Mouse (Mus musculus): Measurements from ENCODE around the gene Nckap5l.

Nckap5l gene

GRCm38 (mm10) chr15:99469736-99470135 lies 12.2 kb upstream of the Nckap5l start:
- DNase-seq (ENCODE audit: low spot score in 2 of 2), result no peak

- DNase-seq (ENCODE audit: low spot score in 2 of 2), result peak; percentile 59 to 69
These were observed 11.5 kb upstream of the Nckap5l start for GRCm38 (mm10) chr15:99469067-99469466.

GRCm38 (mm10) chr15:99463194-99463593 lies 5.6 kb upstream of the Nckap5l start:
- no peak for DNase-seq (ENCODE audit: low spot score in 2 of 2)

GRCm38 (mm10) chr15:99456963-99457605 lies 464 bp downstream of the Nckap5l start:
- DNase-seq (ENCODE audit: low spot score in 2 of 2), result peak; percentile 30 to 34

- DNase-seq (ENCODE audit: low spot score in 2 of 2), result no peak
These were observed 1.1 kb downstream of the Nckap5l start for GRCm38 (mm10) chr15:99456338-99456962.

GRCm38 (mm10) chr15:99455415-99455814 lies 2.1 kb downstream of the Nckap5l start:
- no peak for DNase-seq (ENCODE audit: low spot score in 2 of 2)

GRCm38 (mm10) chr15:99454585-99455279 lies 2.8 kb downstream of the Nckap5l start:
- no peak for DNase-seq (ENCODE audit: low spot score in 2 of 2)

GRCm38 (mm10) chr15:99453153-99453900 lies 4.2 kb downstream of the Nckap5l start:
- DNase-seq (ENCODE audit: low spot score in 2 of 2), result no peak

GRCm38 (mm10) chr15:99449751-99450280 lies 7.7 kb downstream of the Nckap5l start:
- DNase-seq (ENCODE audit: low spot score in 2 of 2), result no peak

GRCm38 (mm10) chr15:99449131-99449750 lies 8.3 kb downstream of the Nckap5l start:
- DNase-seq (ENCODE audit: low spot score in 2 of 2), result peak; percentile 51 to 61

GRCm38 (mm10) chr15:99446136-99446535 lies 11.4 kb downstream of the Nckap5l start:
- DNase-seq (ENCODE audit: low spot score in 2 of 2), result peak in 1 of 2 experiments; percentile 37

- no peak for DNase-seq (ENCODE audit: low spot score in 2 of 2)
These were observed 12.0 kb downstream of the Nckap5l start for GRCm38 (mm10) chr15:99445567-99445966.

- DNase-seq (ENCODE audit: low spot score in 2 of 2), result no peak
These were observed 15.2 kb downstream of the Nckap5l start for GRCm38 (mm10) chr15:99442358-99442757.

GRCm38 (mm10) chr15:99440816-99441457 lies 16.6 kb downstream of the Nckap5l start:
- no peak for DNase-seq (ENCODE audit: low spot score in 2 of 2)

GRCm38 (mm10) chr15:99440112-99440815 lies 17.3 kb downstream of the Nckap5l start:
- no peak for DNase-seq (ENCODE audit: low spot score in 2 of 2)

- no peak for DNase-seq (ENCODE audit: low spot score in 2 of 2)
These were observed 18.4 kb downstream of the Nckap5l start for GRCm38 (mm10) chr15:99438966-99439698.

GRCm38 (mm10) chr15:99433913-99434312 lies 23.6 kb downstream of the Nckap5l start:
- DNase-seq (ENCODE audit: low spot score in 2 of 2), result no peak

- DNase-seq (ENCODE audit: low spot score in 2 of 2), result no peak
These were observed 24.3 kb downstream of the Nckap5l start for GRCm38 (mm10) chr15:99433081-99433718.

GRCm38 (mm10) chr15:99431967-99432366 lies 25.6 kb downstream of the Nckap5l start:
- DNase-seq (ENCODE audit: low spot score in 2 of 2), result no peak

Data from right cerebral cortex, postnatal 36 days (tissue).